Mouse (Mus musculus): Measurements from ENCODE around the gene Gm26661.
A peak's percentile ranks its signal among the peaks of the same experiment; 100 is the strongest.

Gene Gm26661

GRCm38 (mm10) chr14:7818463-7819121 lies 27.2 kb downstream of the Gm26661 start:
- ATAC-seq (ENCODE audit: insufficient number of reproducible peaks, low FRiP score, low TSS enrichment), result peak; percentile 28

GRCm38 (mm10) chr14:7819446-7819845 lies 28.1 kb downstream of the Gm26661 start:
- ATAC-seq (ENCODE audit: insufficient number of reproducible peaks, low FRiP score, low TSS enrichment), result no peak

- no peak for ATAC-seq (ENCODE audit: insufficient number of reproducible peaks, low FRiP score, low TSS enrichment)
Measured at GRCm38 (mm10) chr14:7821341-7821740, 30.0 kb downstream of the Gm26661 start.

GRCm38 (mm10) chr14:7822693-7823092 lies 31.3 kb downstream of the Gm26661 start:
- ATAC-seq (ENCODE audit: insufficient number of reproducible peaks, low FRiP score, low TSS enrichment), result no peak

- no peak for ATAC-seq (ENCODE audit: insufficient number of reproducible peaks, low FRiP score, low TSS enrichment)
Measured at GRCm38 (mm10) chr14:7824651-7825268, 33.4 kb downstream of the Gm26661 start.

- ATAC-seq (ENCODE audit: insufficient number of reproducible peaks, low FRiP score, low TSS enrichment), result no peak
Measured at GRCm38 (mm10) chr14:7826151-7826937, 35.0 kb downstream of the Gm26661 start.

- no peak for ATAC-seq (ENCODE audit: insufficient number of reproducible peaks, low FRiP score, low TSS enrichment)
Measured at GRCm38 (mm10) chr14:7829181-7829580, 37.8 kb downstream of the Gm26661 start.

GRCm38 (mm10) chr14:7831770-7832439 lies 40.5 kb downstream of the Gm26661 start:
- peak; percentile 88 for ATAC-seq (ENCODE audit: insufficient number of reproducible peaks, low FRiP score, low TSS enrichment)

GRCm38 (mm10) chr14:7832440-7832783 lies 41.0 kb downstream of the Gm26661 start:
- ATAC-seq (ENCODE audit: insufficient number of reproducible peaks, low FRiP score, low TSS enrichment), result no peak

GRCm38 (mm10) chr14:7833458-7833857 lies 42.1 kb downstream of the Gm26661 start:
- ATAC-seq (ENCODE audit: insufficient number of reproducible peaks, low FRiP score, low TSS enrichment), result no peak

GRCm38 (mm10) chr14:7838564-7839089 lies 47.2 kb downstream of the Gm26661 start:
- no peak for ATAC-seq (ENCODE audit: insufficient number of reproducible peaks, low FRiP score, low TSS enrichment)

GRCm38 (mm10) chr14:7839950-7840514 lies 48.6 kb downstream of the Gm26661 start:
- no peak for ATAC-seq (ENCODE audit: insufficient number of reproducible peaks, low FRiP score, low TSS enrichment)
